Mouse (Mus musculus) E14TG2a.4 (cell line): ENCODE data around the gene Nfib.

ENCODE experiments used
- CTCF ChIP-seq: conservative IDR thresholded peaks from 2 replicates; pipeline ENCODE4 v1.5.1; 2014; ENCODE audit warnings: low read length
- NANOG ChIP-seq: IDR thresholded peaks from 2 replicates; pipeline ENCODE4 v1.6.1; 2014; ENCODE audit warnings: borderline replicate concordance, low read length, mixed read lengths
- POU5F1 ChIP-seq: IDR thresholded peaks from 2 replicates; pipeline ENCODE4 v1.6.1; 2014; ENCODE audit warnings: low read length, borderline replicate concordance

DNA sequence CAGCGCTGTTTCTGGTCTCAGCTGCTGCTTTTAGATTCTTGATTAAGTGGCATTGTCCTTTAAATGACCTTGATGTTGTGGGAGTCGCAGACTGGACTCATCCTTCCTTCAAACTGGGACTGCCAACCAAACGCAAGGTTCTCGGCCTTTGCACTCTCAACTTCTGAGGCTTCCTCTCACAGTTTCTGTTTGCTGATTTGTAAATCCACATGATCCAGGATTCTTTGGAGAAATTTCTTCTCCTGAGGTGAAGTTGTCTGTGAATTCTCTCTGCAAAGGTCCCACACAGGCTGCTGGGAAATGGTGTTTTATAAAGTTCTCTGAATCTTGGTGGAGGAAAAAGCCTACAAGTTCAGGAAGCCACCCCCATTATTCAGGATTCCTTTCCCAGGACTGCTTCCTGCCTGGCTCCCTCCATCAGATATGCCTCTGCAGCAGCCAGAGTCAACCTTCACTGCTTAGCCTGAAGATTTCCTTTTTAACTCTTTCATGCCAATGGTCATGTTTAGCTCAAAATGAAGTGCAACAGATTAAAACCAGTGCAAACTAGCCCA is 439.4 kb downstream of the Nfib start:
- no peak for TF ChIP-seq CTCF
- no peak for TF ChIP-seq POU5F1
- no peak for TF ChIP-seq NANOG
